Mouse (Mus musculus): ENCODE data around the gene Myo5a. TPM values are rescaled to one million over a fixed set of nuclear protein-coding genes. Genes with fewer than 3 reads are reported as not detected.
A peak's percentile ranks its signal among the peaks of the same experiment; 100 is the strongest.

Gene Myo5a
- polyA plus RNA-seq, 1 experiment from 2014 or later = 12.3 TPM

GRCm38 (mm10) chr9:75231841-75232746 is 161.3 kb downstream of the Myo5a start, which contains the start of gene Myo5c:
Gene Myo5c, plus strand, starts transcription at chr9:75232020.
- Histone ChIP-seq H3K9ac (ENCODE audit: low read length) (peak within 1 kb of the TSS; percentile 71), H3K36me3 (ENCODE audit: control insufficient read depth, insufficient read depth, low read length) (no peaks in the 10 kb centered on the region), H3K27ac (replicated peaks in 1 of 2; ENCODE audit: control insufficient read depth in 1 of 2, insufficient read depth in 1 of 2, low read depth in 2 of 2, low read length in 2 of 2) (no peak within 1 kb of the TSS), H3K4me1 (ENCODE audit: control insufficient read depth in 2 of 2, insufficient read depth in 2 of 2, low read length in 2 of 2) (peaks cover 13 to 23% of the 10 kb centered on the region in 2 experiments), H3K9me3 (ENCODE audit: control insufficient read depth, low read length) (no peaks in the 10 kb centered on the region), H3K27me3 (ENCODE audit: control insufficient read depth, insufficient read depth, low read length) (peaks cover 12% of the 10 kb centered on the region), H3K4me2 (ENCODE audit: low read length) (peak within 1 kb of the TSS; percentile 90), H3K4me3 (ENCODE audit: control insufficient read depth in 1 of 2, insufficient read depth in 1 of 2, low read depth in 1 of 2, low read length in 2 of 2) (peak within 1 kb of the TSS; percentile 60 to 73)
- no peak for ATAC-seq (ENCODE audit: insufficient number of reproducible peaks, insufficient read depth, low FRiP score, low read depth)
- 4% methylated on average over 48 of the region's 48 CpGs for WGBS

GRCm38 (mm10) chr9:75232860-75233259 is 162.0 kb downstream of the Myo5a start:
- 62% methylated on average over 8 of the region's 8 CpGs for WGBS
- no peaks in the 10 kb centered on the region for H3K9me3 ChIP-seq (ENCODE audit: control insufficient read depth, low read length)
- H3K27me3 ChIP-seq (ENCODE audit: control insufficient read depth, insufficient read depth, low read length) = peaks cover 12% of the 10 kb centered on the region
- no peak overlapping the region for H3K4me2 ChIP-seq (ENCODE audit: low read length)
- no peak for ATAC-seq (ENCODE audit: insufficient number of reproducible peaks, insufficient read depth, low FRiP score, low read depth)
- H3K36me3 ChIP-seq (ENCODE audit: control insufficient read depth, insufficient read depth, low read length) = no peaks in the 10 kb centered on the region
- H3K27ac ChIP-seq (replicated peaks in 1 of 2; ENCODE audit: control insufficient read depth in 1 of 2, insufficient read depth in 1 of 2, low read depth in 2 of 2, low read length in 2 of 2) = no peak overlapping the region
- H3K4me1 ChIP-seq (ENCODE audit: control insufficient read depth in 2 of 2, insufficient read depth in 2 of 2, low read length in 2 of 2) = peaks cover 13 to 23% of the 10 kb centered on the region in 2 experiments
- H3K4me3 ChIP-seq (ENCODE audit: control insufficient read depth in 1 of 2, insufficient read depth in 1 of 2, low read depth in 1 of 2, low read length in 2 of 2) = no peak overlapping the region
- no peak overlapping the region for H3K9ac ChIP-seq (ENCODE audit: low read length)

GRCm38 (mm10) chr9:75234271-75234741 is 163.5 kb downstream of the Myo5a start:
- WGBS = 35% methylated on average over 7 of the region's 7 CpGs

GRCm38 (mm10) chr9:75234983-75235627 is 164.3 kb downstream of the Myo5a start:
- no peak overlapping the region for H3K4me3 ChIP-seq (ENCODE audit: control insufficient read depth in 1 of 2, insufficient read depth in 1 of 2, low read depth in 1 of 2, low read length in 2 of 2)
- H3K27me3 ChIP-seq (ENCODE audit: control insufficient read depth, insufficient read depth, low read length) = peaks cover 12% of the 10 kb centered on the region
- H3K27ac ChIP-seq (replicated peaks in 1 of 2; ENCODE audit: control insufficient read depth in 1 of 2, insufficient read depth in 1 of 2, low read depth in 2 of 2, low read length in 2 of 2) = peak overlapping the region in 1 of 2 experiments; percentile 55; a peak in 2 of 4 replicates
- H3K4me1 ChIP-seq (ENCODE audit: control insufficient read depth in 2 of 2, insufficient read depth in 2 of 2, low read length in 2 of 2) = peaks cover 13 to 23% of the 10 kb centered on the region in 2 experiments
- H3K9ac ChIP-seq (ENCODE audit: low read length) = no peak overlapping the region
- ATAC-seq (ENCODE audit: insufficient number of reproducible peaks, insufficient read depth, low FRiP score, low read depth) = no peak
- H3K4me2 ChIP-seq (ENCODE audit: low read length) = peak overlapping the region; percentile 16; the same call in 1 of the 2 replicates
- H3K9me3 ChIP-seq (ENCODE audit: control insufficient read depth, low read length) = no peaks in the 10 kb centered on the region
- no peaks in the 10 kb centered on the region for H3K36me3 ChIP-seq (ENCODE audit: control insufficient read depth, insufficient read depth, low read length)
- 60% methylated on average over 12 of the region's 12 CpGs for WGBS

More at GRCm38 (mm10) chr9:75234271-75234741, 163.5 kb downstream of the Myo5a start:
- peaks cover 13 to 23% of the 10 kb centered on the region in 2 experiments for H3K4me1 ChIP-seq (ENCODE audit: control insufficient read depth in 2 of 2, insufficient read depth in 2 of 2, low read length in 2 of 2)
- no peaks in the 10 kb centered on the region for H3K36me3 ChIP-seq (ENCODE audit: control insufficient read depth, insufficient read depth, low read length)
- H3K9ac ChIP-seq (ENCODE audit: low read length) = no peak overlapping the region
- H3K4me3 ChIP-seq (ENCODE audit: control insufficient read depth in 1 of 2, insufficient read depth in 1 of 2, low read depth in 1 of 2, low read length in 2 of 2) = no peak overlapping the region
- no peak overlapping the region for H3K4me2 ChIP-seq (ENCODE audit: low read length)
- no peak for ATAC-seq (ENCODE audit: insufficient number of reproducible peaks, insufficient read depth, low FRiP score, low read depth)
- peaks cover 12% of the 10 kb centered on the region for H3K27me3 ChIP-seq (ENCODE audit: control insufficient read depth, insufficient read depth, low read length)
- no peak overlapping the region for H3K27ac ChIP-seq (replicated peaks in 1 of 2; ENCODE audit: control insufficient read depth in 1 of 2, insufficient read depth in 1 of 2, low read depth in 2 of 2, low read length in 2 of 2)
- H3K9me3 ChIP-seq (ENCODE audit: control insufficient read depth, low read length) = no peaks in the 10 kb centered on the region

GRCm38 (mm10) chr9:75235696-75236095 is 164.9 kb downstream of the Myo5a start:
- Histone ChIP-seq H3K36me3 (ENCODE audit: control insufficient read depth, insufficient read depth, low read length) (no peaks in the 10 kb centered on the region), H3K9ac (ENCODE audit: low read length) (no peak overlapping the region), H3K27me3 (ENCODE audit: control insufficient read depth, insufficient read depth, low read length) (peaks cover 12% of the 10 kb centered on the region), H3K4me3 (ENCODE audit: control insufficient read depth in 1 of 2, insufficient read depth in 1 of 2, low read depth in 1 of 2, low read length in 2 of 2) (no peak overlapping the region), H3K27ac (replicated peaks in 1 of 2; ENCODE audit: control insufficient read depth in 1 of 2, insufficient read depth in 1 of 2, low read depth in 2 of 2, low read length in 2 of 2) (peak overlapping the region in 1 of 2 experiments; percentile 55; a peak in 1 of 4 replicates), H3K4me2 (ENCODE audit: low read length) (0 out of 2 replicates have a peak overlapping the region, but pooled peaks have one; percentile 16), H3K9me3 (ENCODE audit: control insufficient read depth, low read length) (no peaks in the 10 kb centered on the region), H3K4me1 (ENCODE audit: control insufficient read depth in 2 of 2, insufficient read depth in 2 of 2, low read length in 2 of 2) (peaks cover 13 to 23% of the 10 kb centered on the region in 2 experiments)
- 41% methylated on average over 2 of the region's 2 CpGs for WGBS
- ATAC-seq (ENCODE audit: insufficient number of reproducible peaks, insufficient read depth, low FRiP score, low read depth) = no peak

GRCm38 (mm10) chr9:75236416-75237308 is 165.8 kb downstream of the Myo5a start:
- no peak for ATAC-seq (ENCODE audit: insufficient number of reproducible peaks, insufficient read depth, low FRiP score, low read depth)
- H3K27me3 ChIP-seq (ENCODE audit: control insufficient read depth, insufficient read depth, low read length) = peaks cover 7% of the 10 kb centered on the region; the same call in 1 of the 2 replicates
- H3K27ac ChIP-seq (replicated peaks in 1 of 2; ENCODE audit: control insufficient read depth in 1 of 2, insufficient read depth in 1 of 2, low read depth in 2 of 2, low read length in 2 of 2) = no peak overlapping the region
- H3K4me1 ChIP-seq (ENCODE audit: control insufficient read depth in 2 of 2, insufficient read depth in 2 of 2, low read length in 2 of 2) = peaks cover 13 to 21% of the 10 kb centered on the region in 2 experiments
- no peak overlapping the region for H3K4me3 ChIP-seq (ENCODE audit: control insufficient read depth in 1 of 2, insufficient read depth in 1 of 2, low read depth in 1 of 2, low read length in 2 of 2)
- WGBS = 82% methylated on average over 12 of the region's 12 CpGs
- no peaks in the 10 kb centered on the region for H3K36me3 ChIP-seq (ENCODE audit: control insufficient read depth, insufficient read depth, low read length)
- no peak overlapping the region for H3K9ac ChIP-seq (ENCODE audit: low read length)
- no peak overlapping the region for H3K4me2 ChIP-seq (ENCODE audit: low read length)
- no peaks in the 10 kb centered on the region for H3K9me3 ChIP-seq (ENCODE audit: control insufficient read depth, low read length)

- no peak for ATAC-seq (ENCODE audit: insufficient number of reproducible peaks, insufficient read depth, low FRiP score, low read depth)
- H3K36me3 ChIP-seq (ENCODE audit: control insufficient read depth, insufficient read depth, low read length) = no peaks in the 10 kb centered on the region
- H3K27ac ChIP-seq (replicated peaks in 1 of 2; ENCODE audit: control insufficient read depth in 1 of 2, insufficient read depth in 1 of 2, low read depth in 2 of 2, low read length in 2 of 2) = no peak overlapping the region
- no peak overlapping the region for H3K9ac ChIP-seq (ENCODE audit: low read length)
- no peaks in the 10 kb centered on the region for H3K9me3 ChIP-seq (ENCODE audit: control insufficient read depth, low read length)
- no peaks in the 10 kb centered on the region; the same call in 1 of the 2 replicates for H3K27me3 ChIP-seq (ENCODE audit: control insufficient read depth, insufficient read depth, low read length)
- 75% methylated on average over 3 of the region's 3 CpGs for WGBS
- H3K4me1 ChIP-seq (ENCODE audit: control insufficient read depth in 2 of 2, insufficient read depth in 2 of 2, low read length in 2 of 2) = peaks cover 10 to 13% of the 10 kb centered on the region in 2 experiments
- H3K4me2 ChIP-seq (ENCODE audit: low read length) = no peak overlapping the region
- H3K4me3 ChIP-seq (ENCODE audit: control insufficient read depth in 1 of 2, insufficient read depth in 1 of 2, low read depth in 1 of 2, low read length in 2 of 2) = no peak overlapping the region
These were observed 167.4 kb downstream of the Myo5a start for GRCm38 (mm10) chr9:75238179-75238578.
